Mouse (Mus musculus): ENCODE measurements around the gene Jmjd4. TPM values are rescaled to one million over a fixed set of nuclear protein-coding genes. Genes with fewer than 3 reads are reported as not detected.
A peak's percentile ranks its signal among the peaks of the same experiment; 100 is the strongest.

The Jmjd4 gene
- polyA plus RNA-seq, 1 experiment from 2014 or later, result 10.5 TPM

GRCm38 (mm10) chr11:59428057-59428660, 21.7 kb upstream of the Jmjd4 start:
- no peak for ATAC-seq (ENCODE audit: extremely low read depth, insufficient number of reproducible peaks, low FRiP score, low TSS enrichment)
- H3K36me3 ChIP-seq, result peaks cover 76% of the 10 kb centered on the region

DNA sequence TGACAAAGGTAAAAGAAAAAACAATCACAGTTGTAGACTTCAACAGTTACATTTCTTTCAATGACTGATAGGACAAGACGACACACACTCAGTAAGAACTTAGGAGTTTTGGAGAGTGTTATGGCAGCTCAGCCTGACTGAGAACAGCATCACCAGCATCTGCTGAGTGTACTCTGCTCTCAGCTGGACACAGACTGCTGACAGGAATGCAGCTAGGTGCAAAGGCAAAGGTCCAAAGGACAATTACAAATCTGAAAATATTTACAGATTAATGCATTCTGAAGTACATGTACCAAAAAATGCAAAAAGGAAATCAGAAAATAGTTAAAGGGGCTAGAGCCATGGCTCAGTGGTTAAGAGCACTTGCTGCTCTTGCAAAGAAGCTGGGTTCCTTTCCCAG, 19.9 kb upstream of the Jmjd4 start:
- no peak overlapping the region for H3K4me2 ChIP-seq

More at GRCm38 (mm10) chr11:59428057-59428660, 21.7 kb upstream of the Jmjd4 start:
- H3K27ac ChIP-seq (replicated peaks), result 0 out of 2 replicates have a peak overlapping the region, but pooled peaks have one; percentile 32
- no peak overlapping the region for H3K4me3 ChIP-seq
- WGBS, result 62% methylated on average over 9 of the region's 9 CpGs
- no peaks in the 10 kb centered on the region for H3K27me3 ChIP-seq (replicated peaks)
- no peak overlapping the region for H3K4me2 ChIP-seq
- H3K9ac ChIP-seq, result peak overlapping the region; percentile 44; the same call in 1 of the 2 replicates
- H3K9me3 ChIP-seq, result no peaks in the 10 kb centered on the region
- H3K4me1 ChIP-seq, result peaks cover 26% of the 10 kb centered on the region

GRCm38 (mm10) chr11:59432261-59432660, 17.6 kb upstream of the Jmjd4 start:
- H3K9ac ChIP-seq, result no peak overlapping the region
- peaks cover 13% of the 10 kb centered on the region for H3K9me3 ChIP-seq
- ATAC-seq (ENCODE audit: extremely low read depth, insufficient number of reproducible peaks, low FRiP score, low TSS enrichment), result no peak
- peaks cover 19% of the 10 kb centered on the region for H3K4me1 ChIP-seq
- H3K27me3 ChIP-seq (replicated peaks), result no peaks in the 10 kb centered on the region
- H3K4me3 ChIP-seq, result no peak overlapping the region
- H3K27ac ChIP-seq (replicated peaks), result no peak overlapping the region
- no peak overlapping the region for H3K4me2 ChIP-seq
- WGBS, result 59% methylated on average over 3 of the region's 3 CpGs
- peaks cover 75% of the 10 kb centered on the region for H3K36me3 ChIP-seq

More for the DNA sequence above, 19.9 kb upstream of the Jmjd4 start:
- 48% methylated on average over 1 of the region's 1 CpGs for WGBS
- ATAC-seq (ENCODE audit: extremely low read depth, insufficient number of reproducible peaks, low FRiP score, low TSS enrichment), result no peak
- no peak overlapping the region for H3K9ac ChIP-seq
- H3K27me3 ChIP-seq (replicated peaks), result no peaks in the 10 kb centered on the region
- peaks cover 73% of the 10 kb centered on the region for H3K36me3 ChIP-seq
- peaks cover 30% of the 10 kb centered on the region for H3K4me1 ChIP-seq
- no peak overlapping the region for H3K4me3 ChIP-seq
- no peak overlapping the region for H3K27ac ChIP-seq (replicated peaks)
- H3K9me3 ChIP-seq, result no peaks in the 10 kb centered on the region

DNA sequence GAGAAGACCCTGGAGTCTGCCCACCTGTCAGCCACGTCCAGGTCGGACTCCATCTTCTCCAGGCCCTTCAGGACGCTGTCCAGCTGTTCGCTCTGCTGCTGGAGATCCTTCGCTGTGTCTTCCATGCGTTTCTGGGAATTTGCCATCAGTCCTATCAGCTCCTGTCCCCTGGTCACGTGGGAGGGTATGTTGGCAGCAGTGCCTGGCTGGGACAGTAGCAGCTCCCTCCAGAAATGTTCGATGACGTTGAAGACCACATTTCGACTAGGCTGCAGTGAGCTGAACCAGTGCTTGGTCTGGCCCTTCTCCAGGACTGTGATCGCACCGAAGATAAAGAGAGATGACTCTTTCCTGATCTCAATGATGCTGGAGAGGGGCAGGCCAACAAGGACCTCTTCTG, 11.9 kb upstream of the Jmjd4 start:
- Histone ChIP-seq H3K9me3 (peaks cover 13% of the 10 kb centered on the region), H3K27ac (replicated peaks) (no peak overlapping the region), H3K4me1 (peaks cover 6% of the 10 kb centered on the region), H3K27me3 (replicated peaks) (no peaks in the 10 kb centered on the region), H3K4me2 (no peak overlapping the region), H3K9ac (no peak overlapping the region), H3K36me3 (peaks cover 62% of the 10 kb centered on the region), H3K4me3 (no peak overlapping the region)
- WGBS, result 85% methylated on average over 12 of the region's 12 CpGs
- ATAC-seq (ENCODE audit: extremely low read depth, insufficient number of reproducible peaks, low FRiP score, low TSS enrichment), result no peak

DNA sequence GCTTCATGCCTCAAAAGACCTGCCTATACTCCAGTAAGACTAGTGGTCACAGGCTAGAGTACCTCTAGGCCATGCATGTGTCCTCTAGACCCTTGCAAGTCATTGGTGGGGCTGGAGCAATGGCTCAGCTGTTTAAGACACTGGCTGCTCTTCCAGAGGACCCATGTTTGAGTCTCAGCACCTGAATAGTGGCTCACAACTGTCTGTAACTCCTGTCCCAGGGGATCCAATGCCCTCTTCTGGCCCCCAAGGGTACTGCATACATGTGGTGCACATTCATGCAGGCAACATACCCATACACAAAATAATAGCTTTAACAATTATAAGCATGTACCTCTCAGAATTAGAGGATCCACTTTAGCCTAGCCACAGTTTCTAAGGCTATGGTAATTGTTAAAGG, 6.7 kb upstream of the Jmjd4 start:
- ATAC-seq (ENCODE audit: extremely low read depth, insufficient number of reproducible peaks, low FRiP score, low TSS enrichment), result no peak
- H3K9me3 ChIP-seq, result no peaks in the 10 kb centered on the region

GRCm38 (mm10) chr11:59450230-59450771, 456 bp downstream of the Jmjd4 start:
- ATAC-seq (ENCODE audit: extremely low read depth, insufficient number of reproducible peaks, low FRiP score, low TSS enrichment), result peak; percentile 23; the same call in 1 of the 2 replicates
- under 1% methylated on average over 38 of the region's 38 CpGs for WGBS
- peak overlapping the region; percentile 92 for H3K4me3 ChIP-seq
- H3K27me3 ChIP-seq (replicated peaks), result no peaks in the 10 kb centered on the region
- peaks cover 23% of the 10 kb centered on the region for H3K4me1 ChIP-seq
- peak overlapping the region; percentile 97 for H3K4me2 ChIP-seq
- peak overlapping the region; percentile 76 for H3K27ac ChIP-seq (replicated peaks)
- no peaks in the 10 kb centered on the region for H3K9me3 ChIP-seq
- H3K36me3 ChIP-seq, result peaks cover 47% of the 10 kb centered on the region
- peak overlapping the region; percentile 93 for H3K9ac ChIP-seq

More for the DNA sequence above, 6.7 kb upstream of the Jmjd4 start:
- Histone ChIP-seq H3K4me1 (no peaks in the 10 kb centered on the region), H3K27me3 (replicated peaks) (no peaks in the 10 kb centered on the region), H3K36me3 (peaks cover 32% of the 10 kb centered on the region), H3K9ac (no peak overlapping the region), H3K27ac (replicated peaks) (no peak overlapping the region), H3K4me3 (no peak overlapping the region), H3K4me2 (no peak overlapping the region)

GRCm38 (mm10) chr11:59451086-59451485, 1.2 kb downstream of the Jmjd4 start, which contains the start of gene Snap47:
TSS of gene Snap47 (minus strand) at chr11:59451186.
- Histone ChIP-seq H3K9ac (peak within 1 kb of the TSS; percentile 93), H3K4me2 (peak within 1 kb of the TSS; percentile 97), H3K4me1 (peaks cover 23% of the 10 kb centered on the region), H3K4me3 (peak within 1 kb of the TSS; percentile 92), H3K27me3 (replicated peaks) (no peaks in the 10 kb centered on the region), H3K36me3 (peaks cover 49% of the 10 kb centered on the region), H3K9me3 (no peaks in the 10 kb centered on the region), H3K27ac (replicated peaks) (peak within 1 kb of the TSS; percentile 76)
- no peak for ATAC-seq (ENCODE audit: extremely low read depth, insufficient number of reproducible peaks, low FRiP score, low TSS enrichment)
- WGBS, result 60% methylated on average over 4 of the region's 4 CpGs

- Histone ChIP-seq H3K9ac (no peak overlapping the region), H3K27ac (replicated peaks) (no peak overlapping the region), H3K27me3 (replicated peaks) (no peaks in the 10 kb centered on the region), H3K36me3 (peaks cover 91% of the 10 kb centered on the region), H3K4me3 (no peak overlapping the region), H3K9me3 (no peaks in the 10 kb centered on the region), H3K4me2 (no peak overlapping the region), H3K4me1 (peaks cover 22% of the 10 kb centered on the region)
- ATAC-seq (ENCODE audit: extremely low read depth, insufficient number of reproducible peaks, low FRiP score, low TSS enrichment), result no peak
- WGBS, result 82% methylated on average over 2 of the region's 2 CpGs
Measured at GRCm38 (mm10) chr11:59456346-59456745, 6.5 kb downstream of the Jmjd4 start.

DNA sequence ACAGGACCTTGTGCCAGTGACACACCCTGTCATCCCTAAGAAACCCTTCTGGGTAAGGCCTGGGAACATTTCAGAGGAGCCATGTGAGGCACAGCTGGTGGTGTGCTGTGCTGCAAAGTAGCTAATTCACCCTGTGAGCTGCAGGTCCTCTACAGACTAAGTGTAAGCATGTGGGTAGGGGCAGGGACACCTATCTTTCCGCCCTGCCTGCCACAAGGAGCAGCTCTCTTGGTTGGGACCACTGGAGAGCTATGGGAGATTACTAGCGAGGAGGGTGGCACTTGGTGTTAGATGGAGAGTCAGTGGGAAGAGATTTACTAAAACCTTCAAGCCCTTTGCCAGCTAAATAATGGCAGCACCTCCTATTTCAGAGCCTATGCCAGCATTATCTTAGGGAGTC, 7.0 kb downstream of the Jmjd4 start:
- H3K9me3 ChIP-seq, result no peaks in the 10 kb centered on the region
- no peak overlapping the region for H3K4me3 ChIP-seq
- H3K27ac ChIP-seq (replicated peaks), result no peak overlapping the region
- WGBS, result 79% methylated on average over 2 of the region's 2 CpGs
- no peak for ATAC-seq (ENCODE audit: extremely low read depth, insufficient number of reproducible peaks, low FRiP score, low TSS enrichment)
- H3K4me2 ChIP-seq, result no peak overlapping the region
- no peaks in the 10 kb centered on the region for H3K27me3 ChIP-seq (replicated peaks)
- H3K4me1 ChIP-seq, result peaks cover 19% of the 10 kb centered on the region
- H3K9ac ChIP-seq, result no peak overlapping the region
- H3K36me3 ChIP-seq, result peaks cover 91% of the 10 kb centered on the region

GRCm38 (mm10) chr11:59458973-59459372, 9.1 kb downstream of the Jmjd4 start:
- Histone ChIP-seq H3K4me2 (peak overlapping the region; percentile 28; the same call in 1 of the 2 replicates), H3K27ac (replicated peaks) (peak overlapping the region; percentile 86), H3K4me3 (no peak overlapping the region), H3K27me3 (replicated peaks) (no peaks in the 10 kb centered on the region), H3K4me1 (peaks cover 19% of the 10 kb centered on the region), H3K36me3 (peaks cover 91% of the 10 kb centered on the region), H3K9me3 (peaks cover 20% of the 10 kb centered on the region), H3K9ac (peak overlapping the region; percentile 59; the same call in 1 of the 2 replicates)
- peak; percentile 66; the same call in 1 of the 2 replicates for ATAC-seq (ENCODE audit: extremely low read depth, insufficient number of reproducible peaks, low FRiP score, low TSS enrichment)
- WGBS, result 6% methylated on average over 5 of the region's 5 CpGs

DNA sequence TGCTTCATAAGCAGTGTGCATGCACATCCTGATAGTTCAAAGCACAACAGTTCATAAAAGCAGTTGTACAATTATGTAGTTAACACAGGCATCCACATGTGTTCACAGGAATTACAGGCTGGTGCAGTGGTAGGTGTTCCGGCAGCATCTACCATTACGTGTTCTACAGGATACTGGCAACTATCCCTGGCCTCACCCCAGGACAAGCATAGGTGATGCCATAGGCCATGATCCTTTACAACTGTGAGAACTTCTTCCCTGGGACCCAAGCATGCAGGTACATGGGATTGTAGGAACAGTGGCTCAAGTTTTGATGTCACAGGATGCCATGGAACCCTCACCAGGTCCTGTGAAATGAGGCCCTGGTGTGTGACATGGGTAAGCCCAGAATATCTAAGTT, 10.6 kb downstream of the Jmjd4 start:
- Histone ChIP-seq H3K4me3 (no peak overlapping the region), H3K9ac (no peak overlapping the region), H3K4me1 (peaks cover 19% of the 10 kb centered on the region), H3K36me3 (peaks cover 90% of the 10 kb centered on the region), H3K4me2 (no peak overlapping the region), H3K9me3 (peaks cover 33% of the 10 kb centered on the region), H3K27ac (replicated peaks) (no peak overlapping the region), H3K27me3 (replicated peaks) (no peaks in the 10 kb centered on the region)
- WGBS, result 92% methylated on average over 2 of the region's 2 CpGs
- ATAC-seq (ENCODE audit: extremely low read depth, insufficient number of reproducible peaks, low FRiP score, low TSS enrichment), result no peak
